Mouse (Mus musculus): Measurements from ENCODE around the gene Slc35f4. TPM values are rescaled to one million over a fixed set of nuclear protein-coding genes. Genes with fewer than 3 reads are reported as not detected.

Slc35f4 gene
- total RNA-seq, 1 experiment: 0.13 TPM

- Histone ChIP-seq H3K36me3 (ENCODE audit: control insufficient read depth, insufficient read depth, low read length, poor library complexity, severe bottlenecking) (no peaks in the 10 kb centered on the region), H3K4me3 (ENCODE audit: insufficient read depth in 1 of 2, low read depth in 1 of 2, low read length in 2 of 2, poor library complexity in 1 of 2, severe bottlenecking in 1 of 2) (no peak overlapping the region), H3K9me3 (ENCODE audit: control insufficient read depth, insufficient read depth, low read depth, low read length) (no peaks in the 10 kb centered on the region), H3K9ac (ENCODE audit: insufficient read depth, low read depth, low read length, poor library complexity, severe bottlenecking) (no peak overlapping the region), H3K4me1 (ENCODE audit: control insufficient read depth in 2 of 2, insufficient read depth in 2 of 2, low read length in 2 of 2, poor library complexity in 1 of 2) (no peaks in the 10 kb centered on the region), H3K27ac (ENCODE audit: insufficient read depth, low read depth, low read length, poor library complexity, severe bottlenecking) (no peak overlapping the region)
- TF ChIP-seq CHD2 (IDR thresholded peaks at IDR 0.05; ENCODE audit: low read depth, low read length) (no peak), ZNF384 (IDR thresholded peaks at IDR 0.05; ENCODE audit: low read depth, low read length) (no peak), ZC3H11A (IDR thresholded peaks at IDR 0.05; ENCODE audit: borderline replicate concordance, low read depth, low read length) (no peak), HCFC1 (IDR thresholded peaks at IDR 0.05; ENCODE audit: borderline replicate concordance, insufficient read depth, low read length) (no peak), MAFK (IDR thresholded peaks at IDR 0.05; ENCODE audit: insufficient read depth, low read depth, low read length) (no peak)
- DNase-seq (ENCODE audit: low read depth, low spot score): peak; percentile 76
- in situ Hi-C loops (cut with MboI; ENCODE audit: low sequenced_read_pairs in 2 of 2, unreplicated experiment in 2 of 2): no loop called here
These were observed 177.0 kb downstream of the Slc35f4 start for GRCm38 (mm10) chr14:49348897-49349250.

GRCm38 (mm10) chr14:49348164-49348896, 177.5 kb downstream of the Slc35f4 start:
- Histone ChIP-seq H3K4me1 (ENCODE audit: control insufficient read depth in 2 of 2, insufficient read depth in 2 of 2, low read length in 2 of 2, poor library complexity in 1 of 2) (no peaks in the 10 kb centered on the region), H3K9ac (ENCODE audit: insufficient read depth, low read depth, low read length, poor library complexity, severe bottlenecking) (no peak overlapping the region), H3K4me3 (ENCODE audit: insufficient read depth in 1 of 2, low read depth in 1 of 2, low read length in 2 of 2, poor library complexity in 1 of 2, severe bottlenecking in 1 of 2) (no peak overlapping the region), H3K36me3 (ENCODE audit: control insufficient read depth, insufficient read depth, low read length, poor library complexity, severe bottlenecking) (no peaks in the 10 kb centered on the region), H3K9me3 (ENCODE audit: control insufficient read depth, insufficient read depth, low read depth, low read length) (no peaks in the 10 kb centered on the region), H3K27ac (ENCODE audit: insufficient read depth, low read depth, low read length, poor library complexity, severe bottlenecking) (no peak overlapping the region)
- TF ChIP-seq MAFK (IDR thresholded peaks at IDR 0.05; ENCODE audit: insufficient read depth, low read depth, low read length) (no peak), HCFC1 (IDR thresholded peaks at IDR 0.05; ENCODE audit: borderline replicate concordance, insufficient read depth, low read length) (no peak), CHD2 (IDR thresholded peaks at IDR 0.05; ENCODE audit: low read depth, low read length) (no peak), ZNF384 (IDR thresholded peaks at IDR 0.05; ENCODE audit: low read depth, low read length) (no peak), ZC3H11A (IDR thresholded peaks at IDR 0.05; ENCODE audit: borderline replicate concordance, low read depth, low read length) (no peak)
- in situ Hi-C loops (cut with MboI; ENCODE audit: low sequenced_read_pairs in 2 of 2, unreplicated experiment in 2 of 2): no loop called here
- no peak for DNase-seq (ENCODE audit: low read depth, low spot score)

- no peak overlapping the region for H3K4me3 ChIP-seq (ENCODE audit: insufficient read depth in 1 of 2, low read depth in 1 of 2, low read length in 2 of 2, poor library complexity in 1 of 2, severe bottlenecking in 1 of 2)
- no peaks in the 10 kb centered on the region for H3K4me1 ChIP-seq (ENCODE audit: control insufficient read depth in 2 of 2, insufficient read depth in 2 of 2, low read length in 2 of 2, poor library complexity in 1 of 2)
- in situ Hi-C loops (cut with MboI; ENCODE audit: low sequenced_read_pairs in 2 of 2, unreplicated experiment in 2 of 2): no loop called here
- no peak overlapping the region for H3K9ac ChIP-seq (ENCODE audit: insufficient read depth, low read depth, low read length, poor library complexity, severe bottlenecking)
- H3K36me3 ChIP-seq (ENCODE audit: control insufficient read depth, insufficient read depth, low read length, poor library complexity, severe bottlenecking): no peaks in the 10 kb centered on the region
- TF ChIP-seq CHD2 (IDR thresholded peaks at IDR 0.05; ENCODE audit: low read depth, low read length): no peak
- no peak for TF ChIP-seq MAFK (IDR thresholded peaks at IDR 0.05; ENCODE audit: insufficient read depth, low read depth, low read length)
- TF ChIP-seq HCFC1 (IDR thresholded peaks at IDR 0.05; ENCODE audit: borderline replicate concordance, insufficient read depth, low read length): no peak
- TF ChIP-seq ZNF384 (IDR thresholded peaks at IDR 0.05; ENCODE audit: low read depth, low read length): no peak
- H3K27ac ChIP-seq (ENCODE audit: insufficient read depth, low read depth, low read length, poor library complexity, severe bottlenecking): no peak overlapping the region
- DNase-seq (ENCODE audit: low read depth, low spot score): no peak
- no peaks in the 10 kb centered on the region for H3K9me3 ChIP-seq (ENCODE audit: control insufficient read depth, insufficient read depth, low read depth, low read length)
These were observed 180.0 kb downstream of the Slc35f4 start for GRCm38 (mm10) chr14:49345835-49346234.

GRCm38 (mm10) chr14:49337011-49337410, 188.8 kb downstream of the Slc35f4 start:
- Histone ChIP-seq H3K9ac (ENCODE audit: insufficient read depth, low read depth, low read length, poor library complexity, severe bottlenecking) (no peak overlapping the region), H3K4me1 (ENCODE audit: control insufficient read depth in 2 of 2, insufficient read depth in 2 of 2, low read length in 2 of 2, poor library complexity in 1 of 2) (no peaks in the 10 kb centered on the region), H3K36me3 (ENCODE audit: control insufficient read depth, insufficient read depth, low read length, poor library complexity, severe bottlenecking) (no peaks in the 10 kb centered on the region), H3K27ac (ENCODE audit: insufficient read depth, low read depth, low read length, poor library complexity, severe bottlenecking) (no peak overlapping the region), H3K4me3 (ENCODE audit: insufficient read depth in 1 of 2, low read depth in 1 of 2, low read length in 2 of 2, poor library complexity in 1 of 2, severe bottlenecking in 1 of 2) (no peak overlapping the region), H3K9me3 (ENCODE audit: control insufficient read depth, insufficient read depth, low read depth, low read length) (no peaks in the 10 kb centered on the region)
- DNase-seq (ENCODE audit: low read depth, low spot score): no peak
- in situ Hi-C loops (cut with MboI; ENCODE audit: low sequenced_read_pairs in 2 of 2, unreplicated experiment in 2 of 2): no loop called here
- no peak for TF ChIP-seq HCFC1 (IDR thresholded peaks at IDR 0.05; ENCODE audit: borderline replicate concordance, insufficient read depth, low read length)
- TF ChIP-seq ZNF384 (IDR thresholded peaks at IDR 0.05; ENCODE audit: low read depth, low read length): no peak
- TF ChIP-seq CHD2 (IDR thresholded peaks at IDR 0.05; ENCODE audit: low read depth, low read length): no peak
- TF ChIP-seq MAFK (IDR thresholded peaks at IDR 0.05; ENCODE audit: insufficient read depth, low read depth, low read length): no peak
- no peak for TF ChIP-seq ZC3H11A (IDR thresholded peaks at IDR 0.05; ENCODE audit: borderline replicate concordance, low read depth, low read length)

Measured in ES-E14 (cell line).